Mouse (Mus musculus): ENCODE data around the gene Dnm3. TPM values are rescaled to one million over a fixed set of nuclear protein-coding genes. Genes with fewer than 3 reads are reported as not detected.

The Dnm3 gene
- polyA plus RNA-seq, 1 experiment from 2014 or later: 11.3 TPM

- Histone ChIP-seq H3K27me3 (ENCODE audit: control insufficient read depth, insufficient read depth, low read length) (no peaks in the 10 kb centered on the region), H3K36me3 (replicated peaks; ENCODE audit: control insufficient read depth, insufficient read depth, low read depth, low read length) (no peaks in the 10 kb centered on the region), H3K9me3 (replicated peaks; ENCODE audit: control insufficient read depth, low read length) (no peaks in the 10 kb centered on the region), H3K4me2 (ENCODE audit: low read depth, low read length) (no peak overlapping the region), H3K9ac (replicated peaks; ENCODE audit: low read length) (no peak overlapping the region), H3K4me1 (ENCODE audit: control insufficient read depth, insufficient read depth, low read length) (no peaks in the 10 kb centered on the region), H3K4me3 (ENCODE audit: low read depth, low read length) (no peak overlapping the region), H3K27ac (replicated peaks; ENCODE audit: low read depth, low read length) (no peak overlapping the region)
- WGBS: 93% methylated on average over 7 of the region's 7 CpGs
- no peak for DNase-seq (ENCODE audit: low spot score)
- ATAC-seq (replicated peaks; ENCODE audit: insufficient number of reproducible peaks, low FRiP score, low TSS enrichment, low read depth): no peak
These were observed 485.4 kb downstream of the Dnm3 start for GRCm38 (mm10) chr1:161992389-161992788.

GRCm38 (mm10) chr1:161991846-161992245 lies 486.0 kb downstream of the Dnm3 start:
- ATAC-seq (replicated peaks; ENCODE audit: insufficient number of reproducible peaks, low FRiP score, low TSS enrichment, low read depth): no peak
- Histone ChIP-seq H3K9me3 (replicated peaks; ENCODE audit: control insufficient read depth, low read length) (no peaks in the 10 kb centered on the region), H3K9ac (replicated peaks; ENCODE audit: low read length) (no peak overlapping the region), H3K4me1 (ENCODE audit: control insufficient read depth, insufficient read depth, low read length) (no peaks in the 10 kb centered on the region), H3K4me2 (ENCODE audit: low read depth, low read length) (no peak overlapping the region), H3K4me3 (ENCODE audit: low read depth, low read length) (no peak overlapping the region), H3K36me3 (replicated peaks; ENCODE audit: control insufficient read depth, insufficient read depth, low read depth, low read length) (no peaks in the 10 kb centered on the region), H3K27ac (replicated peaks; ENCODE audit: low read depth, low read length) (no peak overlapping the region), H3K27me3 (ENCODE audit: control insufficient read depth, insufficient read depth, low read length) (no peaks in the 10 kb centered on the region)
- DNase-seq (ENCODE audit: low spot score): no peak
- 92% methylated on average over 11 of the region's 11 CpGs for WGBS

- WGBS: 68% methylated on average over 10 of the region's 10 CpGs
- Histone ChIP-seq H3K4me2 (ENCODE audit: low read depth, low read length) (no peak overlapping the region), H3K27me3 (ENCODE audit: control insufficient read depth, insufficient read depth, low read length) (no peaks in the 10 kb centered on the region), H3K4me1 (ENCODE audit: control insufficient read depth, insufficient read depth, low read length) (no peaks in the 10 kb centered on the region), H3K9me3 (replicated peaks; ENCODE audit: control insufficient read depth, low read length) (no peaks in the 10 kb centered on the region), H3K4me3 (ENCODE audit: low read depth, low read length) (no peak overlapping the region), H3K27ac (replicated peaks; ENCODE audit: low read depth, low read length) (no peak overlapping the region), H3K9ac (replicated peaks; ENCODE audit: low read length) (no peak overlapping the region), H3K36me3 (replicated peaks; ENCODE audit: control insufficient read depth, insufficient read depth, low read depth, low read length) (no peaks in the 10 kb centered on the region)
- ATAC-seq (replicated peaks; ENCODE audit: insufficient number of reproducible peaks, low FRiP score, low TSS enrichment, low read depth) (no peak), DNase-seq (ENCODE audit: low spot score) (no peak)
These were observed 486.9 kb downstream of the Dnm3 start for GRCm38 (mm10) chr1:161990684-161991578.

- Histone ChIP-seq H3K4me2 (ENCODE audit: low read depth, low read length) (no peak overlapping the region), H3K9ac (replicated peaks; ENCODE audit: low read length) (no peak overlapping the region), H3K4me1 (ENCODE audit: control insufficient read depth, insufficient read depth, low read length) (no peaks in the 10 kb centered on the region; the same call in 1 of the 2 replicates), H3K4me3 (ENCODE audit: low read depth, low read length) (no peak overlapping the region), H3K36me3 (replicated peaks; ENCODE audit: control insufficient read depth, insufficient read depth, low read depth, low read length) (no peaks in the 10 kb centered on the region), H3K9me3 (replicated peaks; ENCODE audit: control insufficient read depth, low read length) (no peaks in the 10 kb centered on the region), H3K27ac (replicated peaks; ENCODE audit: low read depth, low read length) (no peak overlapping the region), H3K27me3 (ENCODE audit: control insufficient read depth, insufficient read depth, low read length) (no peaks in the 10 kb centered on the region)
- WGBS: 25% methylated on average over 4 of the region's 4 CpGs
- peak; percentile 33 for DNase-seq (ENCODE audit: low spot score)
- no peak for ATAC-seq (replicated peaks; ENCODE audit: insufficient number of reproducible peaks, low FRiP score, low TSS enrichment, low read depth)
These were observed 493.8 kb downstream of the Dnm3 start for GRCm38 (mm10) chr1:161983979-161984566.

GRCm38 (mm10) chr1:161983451-161983850 lies 494.4 kb downstream of the Dnm3 start:
- Histone ChIP-seq H3K9ac (replicated peaks; ENCODE audit: low read length) (no peak overlapping the region), H3K27me3 (ENCODE audit: control insufficient read depth, insufficient read depth, low read length) (no peaks in the 10 kb centered on the region), H3K4me1 (ENCODE audit: control insufficient read depth, insufficient read depth, low read length) (no peaks in the 10 kb centered on the region; the same call in 1 of the 2 replicates), H3K4me2 (ENCODE audit: low read depth, low read length) (no peak overlapping the region), H3K9me3 (replicated peaks; ENCODE audit: control insufficient read depth, low read length) (no peaks in the 10 kb centered on the region), H3K36me3 (replicated peaks; ENCODE audit: control insufficient read depth, insufficient read depth, low read depth, low read length) (no peaks in the 10 kb centered on the region), H3K4me3 (ENCODE audit: low read depth, low read length) (no peak overlapping the region), H3K27ac (replicated peaks; ENCODE audit: low read depth, low read length) (no peak overlapping the region)
- WGBS: 71% methylated on average over 6 of the region's 6 CpGs
- DNase-seq (ENCODE audit: low spot score) (no peak), ATAC-seq (replicated peaks; ENCODE audit: insufficient number of reproducible peaks, low FRiP score, low TSS enrichment, low read depth) (no peak)

GRCm38 (mm10) chr1:161980626-161981298 lies 497.1 kb downstream of the Dnm3 start:
- Histone ChIP-seq H3K9me3 (replicated peaks; ENCODE audit: control insufficient read depth, low read length) (no peaks in the 10 kb centered on the region), H3K4me2 (ENCODE audit: low read depth, low read length) (no peak overlapping the region), H3K4me1 (ENCODE audit: control insufficient read depth, insufficient read depth, low read length) (peaks cover 3% of the 10 kb centered on the region; the same call in 1 of the 2 replicates), H3K36me3 (replicated peaks; ENCODE audit: control insufficient read depth, insufficient read depth, low read depth, low read length) (no peaks in the 10 kb centered on the region), H3K9ac (replicated peaks; ENCODE audit: low read length) (no peak overlapping the region), H3K4me3 (ENCODE audit: low read depth, low read length) (no peak overlapping the region), H3K27me3 (ENCODE audit: control insufficient read depth, insufficient read depth, low read length) (no peaks in the 10 kb centered on the region), H3K27ac (replicated peaks; ENCODE audit: low read depth, low read length) (no peak overlapping the region)
- no peak for ATAC-seq (replicated peaks; ENCODE audit: insufficient number of reproducible peaks, low FRiP score, low TSS enrichment, low read depth)
- 82% methylated on average over 9 of the region's 9 CpGs for WGBS
- no peak for DNase-seq (ENCODE audit: low spot score)

GRCm38 (mm10) chr1:161980046-161980445 lies 497.8 kb downstream of the Dnm3 start:
- no peak overlapping the region for H3K27ac ChIP-seq (replicated peaks; ENCODE audit: low read depth, low read length)

More at GRCm38 (mm10) chr1:161980046-161980445, 497.8 kb downstream of the Dnm3 start:
- H3K27me3 ChIP-seq (ENCODE audit: control insufficient read depth, insufficient read depth, low read length): no peaks in the 10 kb centered on the region
- DNase-seq (ENCODE audit: low spot score): no peak
- no peaks in the 10 kb centered on the region for H3K36me3 ChIP-seq (replicated peaks; ENCODE audit: control insufficient read depth, insufficient read depth, low read depth, low read length)
- WGBS: 68% methylated on average over 2 of the region's 2 CpGs
- no peak overlapping the region for H3K4me2 ChIP-seq (ENCODE audit: low read depth, low read length)
- peaks cover 3% of the 10 kb centered on the region; the same call in 1 of the 2 replicates for H3K4me1 ChIP-seq (ENCODE audit: control insufficient read depth, insufficient read depth, low read length)
- H3K9ac ChIP-seq (replicated peaks; ENCODE audit: low read length): no peak overlapping the region
- no peak overlapping the region for H3K4me3 ChIP-seq (ENCODE audit: low read depth, low read length)
- H3K9me3 ChIP-seq (replicated peaks; ENCODE audit: control insufficient read depth, low read length): no peaks in the 10 kb centered on the region
- no peak for ATAC-seq (replicated peaks; ENCODE audit: insufficient number of reproducible peaks, low FRiP score, low TSS enrichment, low read depth)
